Mouse (Mus musculus) neural tube, embryonic 14.5 days (tissue): ENCODE measurements at regions not wholly inside any gene's neighbourhood (a gene's known extent, or its start where the extent isn't known, plus 50 kb on each side); places are given as distances from the start of the nearest gene placed in this dataset.

ENCODE experiments used
- ATAC-seq: fragments of 200-750 bp; cut with Nextera tagmentation; 2 replicates; pipeline ENCODE4 v1.8.0; 2017; ENCODE audit warnings: low read depth, mild to moderate bottlenecking, moderate TSS enrichment, moderate library complexity
- H3K27ac ChIP-seq: fragments of 300-500 bp; sonication (generic); 2 replicates; pipeline ENCODE4 v1.5.1; 2014; ENCODE audit warnings: low read depth, mild to moderate bottlenecking, control low read depth, low read length, moderate library complexity, mixed read lengths
- H3K27me3 ChIP-seq: fragments of 300-500 bp; sonication (generic); 2 replicates; pipeline ENCODE4 v1.6.1; 2014; ENCODE audit warnings: low read length; ENCODE audit not compliant: control insufficient read depth, insufficient read depth
- H3K36me3 ChIP-seq: fragments of 300-500 bp; sonication (generic); 2 replicates; pipeline ENCODE4 v1.6.1; 2014; ENCODE audit warnings: low read length, mixed read lengths; ENCODE audit not compliant: control insufficient read depth, insufficient read depth
- H3K4me1 ChIP-seq: fragments of 300-500 bp; sonication (generic); 2 replicates; pipeline ENCODE4 v1.6.1; 2014; ENCODE audit warnings: low read length; ENCODE audit not compliant: control insufficient read depth, insufficient read depth
- H3K4me2 ChIP-seq: fragments of 300-500 bp; sonication (generic); 2 replicates; pipeline ENCODE4 v1.6.1; 2014; ENCODE audit warnings: mild to moderate bottlenecking, low read depth, low read length, control low read depth
- H3K4me3 ChIP-seq: fragments of 300-500 bp; sonication (generic); 2 replicates; pipeline ENCODE4 v1.5.1; 2014; ENCODE audit warnings: low read depth, low read length, control low read depth, mixed read lengths
- H3K9ac ChIP-seq: fragments of 300-500 bp; sonication (generic); replicated peaks from 2 replicates; pipeline ENCODE4 v1.6.1; 2014; ENCODE audit warnings: low read depth, mild to moderate bottlenecking, control low read depth, low read length, mixed read lengths
- H3K9me3 ChIP-seq: fragments of 300-500 bp; sonication (generic); 2 replicates; pipeline ENCODE4 v1.6.1; 2016; ENCODE audit warnings: low read length; ENCODE audit not compliant: control insufficient read depth
- WGBS: fragments of 180-500 bp; shearing (Covaris S2); extraction: QIAGEN DNeasy Blood & Tissue Kit; methylation state at CpG from one replicate; pipeline ENCODE4 v1.1.7; 2014; 5-methylcytosine and 5-hydroxymethylcytosine counted together

- no peak overlapping the region for H3K27ac ChIP-seq
- no peak overlapping the region for H3K4me2 ChIP-seq
- peak; percentile 65; the same call in 1 of the 2 replicates for ATAC-seq
- no peak overlapping the region for H3K4me3 ChIP-seq
- no peaks in the 10 kb centered on the region for H3K9me3 ChIP-seq
- H3K36me3 ChIP-seq = no peaks in the 10 kb centered on the region
- H3K27me3 ChIP-seq = no peaks in the 10 kb centered on the region
- 5% methylated on average over 5 of the region's 5 CpGs for WGBS
- 0 out of 2 replicates have a peak, but pooled peaks cover 4% of the 10 kb centered on the region for H3K4me1 ChIP-seq
- H3K9ac ChIP-seq = no peak overlapping the region
These were observed 127.3 kb upstream of the Lmo4 start for GRCm38 (mm10) chr3:144332353-144332752.

GRCm38 (mm10) chr3:144329117-144329516 lies 124.1 kb upstream of the Lmo4 start:
- Histone ChIP-seq H3K4me2 (no peak overlapping the region), H3K4me3 (no peak overlapping the region), H3K9me3 (no peaks in the 10 kb centered on the region), H3K36me3 (no peaks in the 10 kb centered on the region), H3K27ac (no peak overlapping the region), H3K27me3 (no peaks in the 10 kb centered on the region), H3K4me1 (0 out of 2 replicates have a peak, but pooled peaks cover 4% of the 10 kb centered on the region), H3K9ac (no peak overlapping the region)
- no peak for ATAC-seq
- 62% methylated on average over 7 of the region's 7 CpGs for WGBS

- Histone ChIP-seq H3K4me3 (no peak overlapping the region), H3K36me3 (no peaks in the 10 kb centered on the region), H3K9ac (no peak overlapping the region), H3K27ac (no peak overlapping the region), H3K4me2 (no peak overlapping the region), H3K4me1 (no peaks in the 10 kb centered on the region), H3K9me3 (no peaks in the 10 kb centered on the region), H3K27me3 (no peaks in the 10 kb centered on the region)
- WGBS = 87% methylated on average over 8 of the region's 8 CpGs
- ATAC-seq = no peak
These were observed 122.3 kb upstream of the Lmo4 start for GRCm38 (mm10) chr3:144327235-144327760.

- H3K9ac ChIP-seq = no peak overlapping the region
- no peak overlapping the region for H3K4me2 ChIP-seq
- WGBS = 88% methylated on average over 2 of the region's 2 CpGs
- no peaks in the 10 kb centered on the region for H3K9me3 ChIP-seq
- no peaks in the 10 kb centered on the region for H3K4me1 ChIP-seq
- no peak overlapping the region for H3K4me3 ChIP-seq
- H3K27ac ChIP-seq = no peak overlapping the region
- ATAC-seq = no peak
- no peaks in the 10 kb centered on the region for H3K27me3 ChIP-seq
- H3K36me3 ChIP-seq = no peaks in the 10 kb centered on the region
These were observed 120.0 kb upstream of the Lmo4 start for GRCm38 (mm10) chr3:144324974-144325373.

GRCm38 (mm10) chr3:144323524-144323923 lies 118.5 kb upstream of the Lmo4 start:
- Histone ChIP-seq H3K27me3 (no peaks in the 10 kb centered on the region), H3K4me2 (no peak overlapping the region), H3K4me1 (peaks cover 3% of the 10 kb centered on the region; the same call in 1 of the 2 replicates), H3K9ac (no peak overlapping the region), H3K27ac (no peak overlapping the region), H3K36me3 (no peaks in the 10 kb centered on the region), H3K4me3 (no peak overlapping the region), H3K9me3 (no peaks in the 10 kb centered on the region)
- no peak for ATAC-seq
- 93% methylated on average over 3 of the region's 3 CpGs for WGBS

- ATAC-seq = peak; percentile 23; the same call in 1 of the 2 replicates
- Histone ChIP-seq H3K4me3 (no peak overlapping the region), H3K36me3 (no peaks in the 10 kb centered on the region), H3K9ac (peak overlapping the region; percentile 39; the same call in 1 of the 2 replicates), H3K27me3 (no peaks in the 10 kb centered on the region), H3K9me3 (no peaks in the 10 kb centered on the region), H3K27ac (peak overlapping the region; percentile 79), H3K4me2 (no peak overlapping the region), H3K4me1 (peaks cover 3% of the 10 kb centered on the region; the same call in 1 of the 2 replicates)
- WGBS = 54% methylated on average over 11 of the region's 11 CpGs
These were observed 114.6 kb upstream of the Lmo4 start for GRCm38 (mm10) chr3:144319468-144320205.

- Histone ChIP-seq H3K4me3 (no peak overlapping the region), H3K9me3 (no peaks in the 10 kb centered on the region), H3K4me1 (peaks cover 3% of the 10 kb centered on the region; the same call in 1 of the 2 replicates), H3K9ac (peak overlapping the region; percentile 39; the same call in 1 of the 2 replicates), H3K36me3 (no peaks in the 10 kb centered on the region), H3K27ac (peak overlapping the region; percentile 79), H3K27me3 (no peaks in the 10 kb centered on the region), H3K4me2 (peak overlapping the region; percentile 22; the same call in 1 of the 2 replicates)
- peak; percentile 88 for ATAC-seq
- 27% methylated on average over 16 of the region's 16 CpGs for WGBS
These were observed 113.9 kb upstream of the Lmo4 start for GRCm38 (mm10) chr3:144318761-144319467.

GRCm38 (mm10) chr3:144310748-144311147 lies 105.7 kb upstream of the Lmo4 start:
- no peak for ATAC-seq
- Histone ChIP-seq H3K4me3 (no peak overlapping the region), H3K4me2 (no peak overlapping the region), H3K27ac (no peak overlapping the region), H3K9me3 (no peaks in the 10 kb centered on the region), H3K27me3 (no peaks in the 10 kb centered on the region), H3K9ac (no peak overlapping the region), H3K4me1 (no peaks in the 10 kb centered on the region), H3K36me3 (no peaks in the 10 kb centered on the region)
- 89% methylated on average over 5 of the region's 5 CpGs for WGBS

GRCm38 (mm10) chr3:144308616-144309015 lies 103.6 kb upstream of the Lmo4 start:
- Histone ChIP-seq H3K27ac (no peak overlapping the region), H3K4me2 (no peak overlapping the region), H3K36me3 (no peaks in the 10 kb centered on the region), H3K9ac (no peak overlapping the region), H3K4me1 (0 out of 2 replicates have a peak, but pooled peaks cover 3% of the 10 kb centered on the region), H3K27me3 (no peaks in the 10 kb centered on the region), H3K4me3 (no peak overlapping the region), H3K9me3 (no peaks in the 10 kb centered on the region)
- ATAC-seq = no peak
- 58% methylated on average over 4 of the region's 4 CpGs for WGBS
